Mouse (Mus musculus): ENCODE data around the gene Pitx1.

Gene Pitx1

GRCm38 (mm10) chr13:55775056-55775455, 60.9 kb downstream of the Pitx1 start:
- DNase-seq: no peak

Data from kidney, postnatal 36 days (tissue).